Mouse (Mus musculus): ENCODE results near the gene Enkur.

Gene Enkur

GRCm38 (mm10) chr2:21188610-21189009, 16.6 kb downstream of the Enkur start:
- DNase-seq (ENCODE audit: low spot score), result no peak

GRCm38 (mm10) chr2:21187576-21187975, 17.6 kb downstream of the Enkur start:
- DNase-seq (ENCODE audit: low spot score), result peak; percentile 51

- DNase-seq (ENCODE audit: low spot score), result no peak
Measured at GRCm38 (mm10) chr2:21182811-21183210, 22.4 kb downstream of the Enkur start.

DNA sequence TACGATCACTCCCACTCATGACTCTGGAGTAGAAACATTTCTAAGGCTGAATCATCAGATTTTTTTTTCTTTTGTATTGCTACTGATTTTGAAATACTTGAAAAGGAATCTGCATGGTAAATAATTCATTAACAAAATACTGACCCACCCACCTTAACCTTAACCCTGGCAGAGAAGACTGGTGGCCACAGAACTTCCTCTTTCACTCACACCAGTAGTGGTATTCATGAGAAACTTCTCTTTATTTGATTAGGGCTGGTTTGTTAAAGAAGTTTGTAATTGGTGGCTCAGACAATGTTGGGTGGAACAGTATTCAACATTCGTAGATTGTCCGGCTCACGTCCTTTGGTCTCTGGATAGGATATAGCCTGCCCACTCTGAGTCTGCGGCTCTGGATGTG, 26.0 kb downstream of the Enkur start:
- no peak for DNase-seq (ENCODE audit: low spot score)

GRCm38 (mm10) chr2:21172797-21173196, 32.4 kb downstream of the Enkur start:
- DNase-seq (ENCODE audit: low spot score), result no peak

DNA sequence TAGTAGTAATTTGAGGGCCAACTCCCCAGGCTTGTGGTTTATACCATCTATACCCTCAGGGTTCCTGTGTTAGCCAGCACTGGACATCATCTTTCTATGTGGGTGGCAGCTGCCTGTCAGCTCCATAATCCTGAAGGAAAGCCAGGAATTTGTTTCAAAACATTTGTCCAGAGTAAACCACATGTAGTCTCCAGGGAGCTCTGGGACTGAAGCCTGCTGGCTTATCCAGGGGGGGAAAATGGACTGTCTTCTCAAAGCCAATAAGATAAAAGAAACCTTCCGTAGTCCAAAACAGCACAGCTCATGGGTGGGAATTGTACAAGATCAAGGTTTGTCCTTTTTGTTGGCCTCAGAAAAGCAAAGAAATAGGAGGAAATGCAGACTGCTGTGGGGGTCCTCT, 37.2 kb downstream of the Enkur start:
- DNase-seq (ENCODE audit: low spot score), result no peak

GRCm38 (mm10) chr2:21164296-21164695, 40.9 kb downstream of the Enkur start:
- DNase-seq (ENCODE audit: low spot score), result no peak

DNA sequence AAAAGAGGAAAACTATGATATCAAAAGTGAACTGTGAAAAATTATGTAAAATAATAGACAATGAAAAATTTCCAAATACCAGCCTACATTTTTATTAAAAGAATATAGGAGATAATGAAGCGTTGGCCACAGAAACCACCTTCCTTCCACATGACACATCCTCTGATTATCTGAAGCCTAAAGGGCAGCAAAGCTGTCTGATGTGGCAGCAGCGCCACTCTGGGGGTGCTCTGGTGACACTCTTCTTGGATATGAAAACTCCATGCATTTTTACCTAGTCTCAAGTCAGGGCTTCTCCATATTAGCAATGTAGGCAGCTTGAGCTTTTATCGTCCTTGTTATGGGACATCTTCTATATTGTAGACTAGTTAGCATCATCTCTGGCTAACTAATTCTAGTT, 51.7 kb downstream of the Enkur start:
- no peak for DNase-seq (ENCODE audit: low spot score)

GRCm38 (mm10) chr2:21147169-21147568, 58.0 kb downstream of the Enkur start:
- DNase-seq (ENCODE audit: low spot score), result no peak

GRCm38 (mm10) chr2:21146486-21146885, 58.7 kb downstream of the Enkur start:
- DNase-seq (ENCODE audit: low spot score), result no peak

- peak; percentile 9 for DNase-seq (ENCODE audit: low spot score)
Measured at GRCm38 (mm10) chr2:21142616-21143015, 62.5 kb downstream of the Enkur start.

DNA sequence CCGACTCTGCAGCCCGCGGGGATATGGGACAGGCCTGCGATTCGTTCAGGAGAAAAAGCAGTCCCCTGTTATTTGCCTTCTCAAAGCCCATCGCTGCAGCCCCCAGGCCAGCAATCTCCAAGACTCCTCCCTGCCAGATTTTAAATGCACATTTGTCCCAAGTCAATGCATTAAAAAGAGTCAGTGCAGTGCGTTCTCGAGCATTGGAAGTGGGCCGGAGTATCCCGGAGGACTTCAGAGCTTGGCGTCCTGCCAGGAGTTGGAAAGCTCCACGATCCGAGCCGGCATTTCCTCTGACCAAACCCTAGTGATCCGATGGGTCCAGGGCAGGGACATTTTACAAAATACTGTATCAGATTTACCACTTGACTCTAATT, 63.0 kb downstream of the Enkur start:
- DNase-seq (ENCODE audit: low spot score), result peak; percentile 11

- peak; percentile 15 for DNase-seq (ENCODE audit: low spot score)
Measured at GRCm38 (mm10) chr2:21141520-21142203, 63.5 kb downstream of the Enkur start.

DNA sequence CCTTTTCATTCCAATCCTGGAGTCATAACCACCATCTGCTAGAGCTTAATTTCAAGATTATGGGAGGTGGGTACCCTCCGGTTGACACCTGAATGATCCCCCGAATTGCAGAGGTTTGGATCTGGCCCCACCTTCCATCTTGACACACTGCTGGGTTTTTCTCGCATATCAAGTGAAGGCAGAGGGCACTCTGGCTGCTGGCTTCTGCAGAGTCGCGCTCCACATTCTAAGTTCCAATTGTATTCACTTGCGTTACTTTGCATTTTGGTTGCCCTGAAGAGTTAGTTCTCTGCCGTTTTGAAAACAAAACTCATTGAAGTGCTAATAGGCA, 64.0 kb downstream of the Enkur start:
- no peak for DNase-seq (ENCODE audit: low spot score)
